Comparison of ENCODE assay signal across 1 mouse cellular context in the genomic region with DNA sequence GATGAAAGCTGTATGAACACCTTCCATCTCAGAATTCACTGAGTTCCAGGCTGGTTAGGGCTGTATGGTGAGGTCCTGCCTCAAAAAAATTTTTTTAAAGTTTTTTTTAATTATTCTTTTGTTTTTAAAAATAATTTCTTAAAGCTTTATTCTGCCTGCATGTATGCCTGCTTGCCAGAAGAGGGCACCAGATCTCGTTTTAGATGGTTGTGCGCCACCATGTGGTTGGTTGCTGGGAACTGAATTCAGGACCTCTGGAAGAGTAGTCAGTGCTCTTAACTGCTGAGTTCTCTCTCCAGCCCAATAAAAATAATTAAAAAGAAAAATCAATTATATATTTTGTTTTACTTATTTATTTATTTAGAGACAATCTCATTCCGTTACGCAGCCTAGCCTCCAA.
TF ChIP-seq lines count a peak whose summit lies in the region.

No protein-coding gene starts in this region.

TF ChIP-seq in CH12.LX, 34 proteins besides CTCF, POLR2A, EP300 and RAD21:
- TF ChIP-seq ZC3H11A (IDR thresholded peaks at IDR 0.05; ENCODE audit: low read depth, low read length) (peak; percentile 32), GABPA (IDR thresholded peaks at IDR 0.05; ENCODE audit: insufficient replicate concordance, low read depth, low read length) (no peak), NELFE (IDR thresholded peaks at IDR 0.05; ENCODE audit: low read depth, low read length) (peak; percentile 91; the same call in 1 of the 2 replicates), POLR2AphosphoS2 (IDR thresholded peaks at IDR 0.05; ENCODE audit: low read depth, low read length) (no peak), TBP (conservative IDR thresholded peaks at IDR 0.05; ENCODE audit: low read depth, low read length) (0 out of 2 replicates have a peak, but pooled peaks have one; percentile 21), NRF1 (IDR thresholded peaks at IDR 0.05; ENCODE audit: low read depth, low read length) (no peak), ZNF384 (IDR thresholded peaks at IDR 0.05; ENCODE audit: low read depth, low read length) (peak; percentile 82), RCOR1 (conservative IDR thresholded peaks at IDR 0.05; ENCODE audit: low read depth, low read length) (peak; percentile 82; the same call in 1 of the 2 replicates), BHLHE40 (IDR thresholded peaks at IDR 0.05; ENCODE audit: low read depth, low read length) (no peak), MAFK (IDR thresholded peaks at IDR 0.05; ENCODE audit: insufficient replicate concordance, low read length) (no peak; the same call in 1 of the 2 replicates), SMC3 (IDR thresholded peaks at IDR 0.05; ENCODE audit: low read depth, low read length) (peak; percentile 88), E2F4 (IDR thresholded peaks at IDR 0.05; ENCODE audit: insufficient replicate concordance, low read depth, low read length) (peak; percentile 55; the same call in 1 of the 2 replicates), SIN3A (IDR thresholded peaks at IDR 0.05; ENCODE audit: low read length) (peak; percentile 78), ZKSCAN1 (IDR thresholded peaks at IDR 0.05; ENCODE audit: borderline replicate concordance, low read depth, low read length) (no peak), HCFC1 (IDR thresholded peaks at IDR 0.05; ENCODE audit: low read depth, low read length) (peak; percentile 61), CHD2 (IDR thresholded peaks at IDR 0.05; ENCODE audit: low read length) (peak; percentile 14; the same call in 1 of the 2 replicates), MAX (IDR thresholded peaks at IDR 0.05; ENCODE audit: low read length) (peak; percentile 48), JUND (conservative IDR thresholded peaks at IDR 0.05; ENCODE audit: low read depth, low read length) (peak; percentile 83), ELF1 (IDR thresholded peaks at IDR 0.05; ENCODE audit: low read depth, low read length) (no peak), CHD1 (IDR thresholded peaks at IDR 0.05; ENCODE audit: low read depth, low read length) (no peak), MXI1 (IDR thresholded peaks at IDR 0.05; ENCODE audit: low read depth, low read length) (0 out of 2 replicates have a peak, but pooled peaks have one; percentile 6), ETS1 (conservative IDR thresholded peaks at IDR 0.05; ENCODE audit: low read depth, low read length) (peak; percentile 39), MEF2A (IDR thresholded peaks at IDR 0.05; ENCODE audit: borderline replicate concordance, low read depth, low read length) (peak; percentile 46), JUN (IDR thresholded peaks at IDR 0.05; ENCODE audit: insufficient read depth, low read depth, low read length) (peak; percentile 43; the same call in 1 of the 2 replicates), MYC (IDR thresholded peaks at IDR 0.05; ENCODE audit: low read depth, low read length) (peak; percentile 86), USF1 (IDR thresholded peaks at IDR 0.05; ENCODE audit: low read depth, low read length) (no peak), IRF4 (IDR thresholded peaks at IDR 0.05; ENCODE audit: low read depth, low read length) (peak; percentile 36; the same call in 1 of the 2 replicates), TCF12 (IDR thresholded peaks at IDR 0.05; ENCODE audit: low read depth, low read length) (peak; percentile 61), MAZ (IDR thresholded peaks at IDR 0.05; ENCODE audit: low read depth, low read length) (no peak)
TF ChIP-seq in CH12.LX: peak in this region for 19.
